Mouse (Mus musculus): ENCODE results near the gene Nudt16l1. TPM values are rescaled to one million over a fixed set of nuclear protein-coding genes. Genes with fewer than 3 reads are reported as not detected.

Nudt16l1 gene
- polyA plus RNA-seq, 1 experiment, result 151 TPM

- DNase-seq, result no peak
- Histone ChIP-seq H3K4me3 (ENCODE audit: control insufficient read depth, insufficient read depth, low read length) (no peak overlapping the region), H3K4me1 (replicated peaks; ENCODE audit: control insufficient read depth, insufficient read depth, low read length) (no peaks in the 10 kb centered on the region), H3K36me3 (ENCODE audit: control insufficient read depth, insufficient read depth, low read length) (no peaks in the 10 kb centered on the region), H3K27ac (ENCODE audit: control insufficient read depth, insufficient read depth, low read length) (no peak overlapping the region), H3K27me3 (ENCODE audit: control insufficient read depth, insufficient read depth, low read length) (no peaks in the 10 kb centered on the region)
- 96% methylated on average over 12 of the region's 12 CpGs for WGBS
- TF ChIP-seq CTCF (IDR thresholded peaks at IDR 0.05; ENCODE audit: borderline replicate concordance, control insufficient read depth, extremely low read depth, insufficient read depth, low read length, poor library complexity) (no peak), POLR2A (IDR thresholded peaks at IDR 0.05; ENCODE audit: control insufficient read depth, extremely low read depth, insufficient read depth, low read length, poor library complexity) (no peak)
These were observed 46.2 kb downstream of the Nudt16l1 start for GRCm38 (mm10) chr16:4984717-4985116.

Other genes with a start within 250 kb of the Nudt16l1 start
- 25.6 and 27.2 TPM in 2 replicates for gene Nmral1, start 219.4 kb upstream of the Nudt16l1 start, polyA plus RNA-seq (2012; rRNA removed)
- 44.4 and 54.7 TPM in 2 replicates for gene Hmox2, start 212.4 kb upstream of the Nudt16l1 start, polyA plus RNA-seq (2012; rRNA removed)
- gene Cdip1, start 148.5 kb upstream of the Nudt16l1 start, polyA plus RNA-seq (2012; rRNA removed), result 112 and 119 TPM in 2 replicates
- gene 4930562C15Rik, start 103.3 kb upstream of the Nudt16l1 start, polyA plus RNA-seq (2012; rRNA removed), result 0.13 TPM in 1 of 2 replicates, not detected in the other
- gene Ubald1, start 58.4 kb upstream of the Nudt16l1 start, polyA plus RNA-seq (2012; rRNA removed), result 92.4 and 107 TPM in 2 replicates
- gene Mgrn1, start 52.5 kb upstream of the Nudt16l1 start, polyA plus RNA-seq (2012; rRNA removed), result 89.2 and 98.3 TPM in 2 replicates
- gene Anks3, start 25.4 kb downstream of the Nudt16l1 start, polyA plus RNA-seq (2012; rRNA removed), result 85.0 and 89.0 TPM in 2 replicates
- 0.15 and 0.44 TPM in 2 replicates for gene Sept12, start 59.1 kb downstream of the Nudt16l1 start, polyA plus RNA-seq (2012; rRNA removed)
- 3.4 and 4.6 TPM in 2 replicates for gene Smim22, start 68.5 kb downstream of the Nudt16l1 start, polyA plus RNA-seq (2012; rRNA removed)
- gene Rogdi, start 74.8 kb downstream of the Nudt16l1 start, polyA plus RNA-seq (2012; rRNA removed), result 117 and 142 TPM in 2 replicates
- gene Glyr1, start 111.1 kb downstream of the Nudt16l1 start, polyA plus RNA-seq (2012; rRNA removed), result 103 and 105 TPM in 2 replicates
- gene Ubn1, start 111.3 kb downstream of the Nudt16l1 start, polyA plus RNA-seq (2012; rRNA removed), result 106 and 110 TPM in 2 replicates
- gene Ppl, start 193.7 kb downstream of the Nudt16l1 start, polyA plus RNA-seq (2012; rRNA removed), result 1.0 and 1.3 TPM in 2 replicates
- gene Sec14l5, start 208.3 kb downstream of the Nudt16l1 start, polyA plus RNA-seq (2012; rRNA removed), result 1.5 and 2.0 TPM in 2 replicates